Mouse (Mus musculus): ENCODE data around the gene Plrg1.

Gene Plrg1

DNA sequence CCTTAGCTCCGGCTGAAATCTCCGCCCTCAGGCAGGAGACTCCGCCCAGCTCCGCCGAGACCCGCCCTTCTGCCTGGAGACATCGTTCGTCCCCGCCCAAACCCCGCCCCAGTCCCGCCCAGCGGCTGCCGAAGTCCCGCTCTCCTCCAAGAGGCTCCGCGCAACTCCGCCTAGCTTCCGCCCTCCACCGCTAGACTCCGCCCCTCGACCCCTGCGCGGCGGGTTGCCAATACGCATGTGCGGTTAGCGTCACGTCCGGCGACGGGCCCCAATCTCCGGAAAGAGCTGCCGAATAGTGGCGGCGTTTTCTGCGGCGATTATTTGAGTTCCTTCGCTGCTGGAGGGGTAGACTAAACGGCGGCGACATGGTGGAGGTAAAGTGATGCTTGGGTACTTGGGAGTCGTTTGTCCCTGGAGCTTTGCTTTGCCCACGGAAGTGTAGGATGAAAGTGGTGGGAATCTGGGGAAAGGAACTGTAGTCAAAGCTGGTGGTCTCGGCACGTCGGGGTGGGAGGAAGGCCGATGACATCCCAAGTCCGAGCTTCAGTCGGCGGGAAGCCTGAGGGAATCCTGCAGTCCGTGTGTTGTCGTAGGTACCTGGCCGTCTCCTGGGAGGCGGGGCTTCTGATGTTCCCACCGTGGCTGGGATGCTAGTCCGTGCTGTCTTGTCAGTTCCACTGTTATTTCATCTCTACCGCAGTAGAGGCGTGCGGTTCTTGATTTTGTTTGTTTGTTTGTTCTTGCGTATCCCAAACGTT lies at the start of gene Plrg1:
Gene Plrg1, plus strand, starts transcription at position 242 of the 758 bp plus-strand sequence.
- peak; percentile 98 for DNase-seq (ENCODE audit: low spot score)

DNA sequence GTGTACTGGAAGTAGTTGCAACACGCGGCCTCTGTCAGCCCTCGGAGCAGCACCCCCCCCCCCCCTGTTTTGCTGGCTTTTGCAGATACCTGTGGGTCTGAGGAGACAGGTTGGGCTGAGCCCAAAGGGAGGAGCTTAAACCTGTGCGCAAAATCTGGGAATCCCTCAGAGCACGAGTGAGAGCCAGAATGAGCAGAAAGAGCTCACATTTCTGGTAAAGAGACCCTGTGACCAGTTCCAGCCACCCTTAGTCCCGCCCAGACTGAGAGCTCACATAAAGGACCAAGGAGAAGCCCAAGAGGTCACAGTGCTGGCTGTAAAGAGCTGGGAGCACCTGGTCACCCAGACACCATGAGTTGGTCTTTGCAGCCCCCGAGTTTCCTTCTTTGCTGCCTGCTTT lies 47.8 kb upstream of the Plrg1 start, which contains the start of gene Fgg:
Gene Fgg, plus strand, starts transcription at position 168 of the 400 bp plus-strand sequence.
- no peak for DNase-seq (ENCODE audit: low spot score)

DNA sequence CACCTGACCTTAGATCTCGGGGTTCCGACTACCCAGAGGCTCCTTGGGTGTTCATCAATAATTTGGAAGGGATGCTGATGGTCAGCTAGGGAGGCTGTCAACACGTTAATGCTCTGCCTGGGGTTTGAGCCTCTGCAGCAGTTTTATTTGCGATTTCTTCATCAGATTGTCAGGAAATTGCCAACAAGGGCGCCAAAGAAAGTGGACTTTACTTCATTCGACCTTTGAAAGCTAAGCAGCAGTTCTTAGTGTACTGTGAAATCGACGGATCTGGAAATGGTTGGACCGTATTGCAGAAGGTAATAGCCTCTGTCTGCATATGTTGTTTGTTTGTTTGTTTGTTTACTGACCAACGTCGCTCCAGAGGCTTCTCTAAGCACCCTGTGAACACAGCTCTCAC lies 45.0 kb upstream of the Plrg1 start:
- DNase-seq (ENCODE audit: low spot score) = no peak

DNA sequence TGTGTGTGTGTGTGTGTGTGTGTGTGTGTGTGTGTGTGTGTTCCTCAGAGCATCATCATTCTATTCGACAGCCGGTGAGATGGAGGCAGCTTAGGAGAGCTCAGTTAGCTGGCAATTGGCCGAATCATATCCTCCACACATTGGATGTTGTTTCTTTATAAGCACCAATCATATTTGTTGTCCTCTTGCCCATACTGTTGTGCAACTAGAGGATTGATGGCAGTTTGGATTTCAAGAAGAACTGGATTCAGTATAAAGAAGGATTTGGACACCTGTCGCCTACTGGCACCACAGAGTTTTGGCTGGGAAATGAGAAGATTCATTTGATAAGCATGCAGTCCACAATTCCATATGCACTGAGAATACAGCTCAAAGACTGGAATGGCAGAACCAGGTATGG lies 44.2 kb upstream of the Plrg1 start:
- no peak for DNase-seq (ENCODE audit: low spot score)

DNA sequence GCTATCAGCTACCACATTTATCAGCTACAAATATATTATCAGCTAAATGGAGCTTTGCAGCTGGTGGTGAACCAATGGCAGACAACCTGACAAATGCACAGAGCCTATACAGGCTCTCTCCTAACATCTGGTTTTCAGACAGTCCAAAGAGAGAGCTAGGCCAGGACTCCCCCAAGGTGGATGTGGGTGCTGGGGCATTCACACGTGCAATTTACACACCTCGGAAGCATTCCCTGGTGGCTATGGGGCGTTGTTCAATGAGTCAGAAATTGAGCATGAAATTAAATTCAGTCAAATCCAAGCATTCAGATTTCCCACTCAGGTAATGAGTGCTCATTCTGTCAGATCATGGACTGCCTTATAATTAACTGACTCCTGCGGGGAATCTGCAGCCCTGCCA lies 43.8 kb upstream of the Plrg1 start:
- DNase-seq (ENCODE audit: low spot score) = no peak

DNA sequence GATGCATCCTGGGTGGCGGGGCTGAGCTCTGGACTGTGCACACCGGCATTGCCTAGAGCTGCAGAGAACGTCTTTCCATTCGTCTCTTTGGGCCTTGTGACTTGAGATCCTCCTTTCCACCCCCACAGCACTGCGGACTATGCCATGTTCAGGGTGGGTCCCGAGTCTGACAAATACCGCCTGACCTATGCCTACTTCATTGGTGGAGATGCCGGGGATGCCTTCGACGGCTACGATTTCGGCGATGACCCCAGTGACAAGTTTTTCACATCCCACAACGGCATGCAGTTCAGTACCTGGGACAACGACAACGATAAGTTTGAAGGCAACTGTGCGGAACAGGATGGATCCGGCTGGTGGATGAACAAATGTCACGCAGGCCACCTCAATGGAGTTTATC lies 42.7 kb upstream of the Plrg1 start:
- DNase-seq (ENCODE audit: low spot score) = no peak

DNA sequence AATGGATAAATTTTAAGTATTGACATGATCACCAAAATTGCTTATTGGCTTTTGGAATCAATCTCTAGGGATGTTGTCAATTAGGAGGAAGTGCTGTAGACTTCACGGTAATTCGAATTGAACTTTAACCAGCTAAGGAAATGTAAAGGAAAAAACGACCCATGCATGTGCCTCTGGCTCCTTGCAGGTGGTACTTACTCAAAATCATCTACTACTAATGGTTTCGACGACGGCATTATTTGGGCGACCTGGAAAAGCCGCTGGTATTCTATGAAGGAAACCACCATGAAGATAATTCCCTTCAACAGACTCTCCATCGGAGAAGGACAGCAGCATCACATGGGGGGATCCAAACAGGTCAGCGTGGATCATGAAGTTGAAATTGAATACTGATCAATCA lies 41.4 kb upstream of the Plrg1 start:
- no peak for DNase-seq (ENCODE audit: low spot score)

DNA sequence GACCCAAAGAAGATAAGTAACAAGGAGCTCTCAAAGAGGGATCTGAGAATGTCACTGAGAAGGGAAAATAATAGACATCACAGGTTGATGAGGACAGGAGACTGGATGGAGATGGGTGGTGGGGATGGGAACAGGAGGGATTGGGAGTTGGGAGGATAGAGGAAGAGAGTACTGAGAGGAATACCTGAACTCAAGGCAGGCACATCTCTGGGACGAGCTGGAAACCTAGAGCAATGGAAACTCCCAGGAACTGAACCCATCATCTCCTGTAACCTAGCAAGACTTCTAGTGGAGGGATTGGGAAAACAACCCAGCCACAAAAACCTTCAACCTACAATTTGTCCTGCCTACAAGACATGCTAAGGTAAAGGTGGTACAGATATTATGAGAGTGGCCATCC lies 39.1 kb upstream of the Plrg1 start:
- DNase-seq (ENCODE audit: low spot score) = no peak

DNA sequence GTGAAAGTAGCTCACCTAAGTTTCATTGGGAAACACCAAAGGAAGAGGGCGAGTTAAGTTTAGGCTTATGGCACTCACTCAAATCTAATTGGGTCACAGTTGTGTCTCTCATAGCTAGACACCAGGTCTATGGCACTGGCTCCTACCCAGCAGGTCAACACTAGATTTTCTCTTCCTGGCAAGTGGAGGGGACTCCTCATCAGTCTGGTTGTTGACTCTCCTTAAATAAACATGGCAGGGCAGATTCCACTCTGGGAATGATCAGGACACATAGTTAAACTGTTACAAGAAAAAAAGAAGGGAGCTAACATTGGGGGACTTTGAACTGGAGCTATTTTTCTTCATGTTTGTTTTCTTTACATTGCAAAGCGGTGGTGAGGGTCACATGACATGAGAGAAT lies 34.9 kb upstream of the Plrg1 start:
- no peak for DNase-seq (ENCODE audit: low spot score)

DNA sequence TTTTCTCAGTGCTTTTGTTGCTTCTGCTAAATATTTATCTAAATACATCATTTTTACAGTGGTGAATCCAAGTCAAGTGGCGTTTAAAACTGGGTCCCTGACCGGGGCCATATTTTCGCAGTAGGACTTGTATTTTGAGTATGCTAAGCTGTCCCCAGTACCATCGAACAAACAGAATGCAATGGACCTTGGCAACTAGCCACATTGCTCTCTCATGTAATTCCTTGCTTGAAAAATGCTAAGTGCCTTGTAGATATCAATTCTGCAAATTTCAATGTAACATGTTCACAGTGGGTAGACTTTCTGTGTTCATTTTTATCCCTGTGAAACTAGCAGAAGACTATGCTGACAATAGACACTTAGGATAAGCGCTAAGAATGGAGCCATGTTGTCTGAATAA lies 34.1 kb upstream of the Plrg1 start:
- no peak for DNase-seq (ENCODE audit: low spot score)

DNA sequence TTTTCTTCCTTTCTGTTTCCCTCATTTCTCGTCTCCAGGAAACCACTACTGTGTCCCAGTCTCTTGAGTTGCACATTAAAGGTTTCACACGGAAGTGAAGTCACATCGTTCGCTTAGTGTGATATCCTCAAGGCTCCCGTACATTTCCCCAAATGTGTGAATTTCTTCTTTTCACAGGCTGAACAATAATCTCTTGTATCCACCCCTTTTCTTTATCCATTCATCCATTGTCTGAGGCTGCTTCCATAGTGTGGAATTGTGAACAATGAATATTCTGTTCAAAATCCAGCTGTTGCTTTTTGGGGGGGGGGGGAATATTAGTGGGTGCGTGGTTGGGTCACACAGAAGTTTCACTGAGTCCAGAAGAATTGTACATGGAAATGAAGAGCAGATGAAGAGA lies 30.3 kb upstream of the Plrg1 start:
- DNase-seq (ENCODE audit: low spot score) = no peak

DNA sequence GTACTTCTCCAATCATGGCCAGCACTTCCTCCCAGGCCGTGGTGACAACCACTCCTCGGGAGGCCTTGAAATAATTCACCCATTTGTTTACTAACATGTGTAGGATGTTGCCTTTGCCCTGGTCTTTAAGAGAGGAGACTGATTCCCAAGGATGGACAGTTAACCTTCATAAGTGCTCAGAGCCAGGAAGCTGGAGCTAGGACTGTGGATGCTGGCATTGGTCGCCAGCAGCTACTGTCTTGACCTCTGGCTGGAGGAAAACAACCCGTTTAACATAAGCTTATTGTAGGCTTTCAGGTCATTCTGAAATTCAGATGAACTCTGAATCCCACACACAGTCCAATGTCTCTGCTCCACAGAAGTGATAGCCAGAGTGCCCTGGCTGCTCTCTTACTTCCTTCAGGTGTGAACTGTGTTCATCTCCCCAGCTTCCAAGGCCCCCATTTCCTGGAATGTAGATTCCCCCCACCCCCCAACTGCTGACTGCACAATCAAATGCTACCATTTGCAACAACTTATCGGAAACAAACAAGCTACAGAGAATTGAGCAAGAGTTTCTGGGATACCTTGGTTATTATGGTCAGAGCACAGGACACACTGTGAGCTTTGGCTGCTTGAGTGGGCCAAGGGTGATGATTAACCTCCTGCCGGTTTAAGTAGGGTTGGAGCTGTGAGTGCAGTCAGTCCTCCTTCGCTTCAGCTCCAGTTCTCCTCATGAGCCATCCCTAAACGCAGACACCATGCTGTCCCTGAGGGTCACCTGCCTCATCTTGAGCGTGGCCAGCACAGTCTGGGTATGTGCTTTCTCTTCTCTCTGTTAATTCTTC lies 29.6 kb upstream of the Plrg1 start, which contains the start of gene Fga:
Gene Fga, plus strand, starts transcription at position 602 of the 827 bp plus-strand sequence.
- DNase-seq (ENCODE audit: low spot score) = no peak

DNA sequence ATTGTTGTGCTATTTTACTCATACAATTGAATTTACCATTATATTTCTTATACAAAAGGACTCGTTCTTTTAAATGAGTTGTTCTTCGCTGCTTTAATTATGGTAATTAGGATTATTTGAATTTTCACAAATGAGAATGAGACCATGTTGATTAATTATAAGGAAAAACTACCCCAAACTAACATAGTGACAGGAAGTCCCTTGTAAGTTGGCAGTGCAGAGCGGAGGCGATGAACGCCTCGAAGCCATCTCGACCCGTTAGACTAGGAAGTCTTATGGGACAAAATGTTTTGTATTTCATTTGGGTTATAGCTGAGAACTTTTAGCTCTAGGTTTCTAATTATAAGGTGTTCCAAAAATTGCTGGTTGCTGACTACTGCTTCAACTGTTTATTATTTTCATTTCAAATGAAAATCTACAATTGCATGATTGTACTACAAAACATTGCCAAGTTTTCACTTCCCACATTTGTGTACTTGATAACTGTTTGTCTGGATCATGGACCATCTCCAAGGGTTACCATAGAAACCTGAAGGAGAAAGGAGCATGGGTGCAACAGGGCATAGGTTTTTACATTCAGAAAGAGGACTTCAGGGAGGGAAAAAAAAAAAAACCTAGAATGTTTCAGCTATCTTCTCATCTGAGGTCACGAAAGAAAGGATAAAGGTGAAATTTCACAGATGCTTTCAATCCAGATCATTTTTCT lies 27.6 kb upstream of the Plrg1 start:
- no peak for DNase-seq (ENCODE audit: low spot score)

DNA sequence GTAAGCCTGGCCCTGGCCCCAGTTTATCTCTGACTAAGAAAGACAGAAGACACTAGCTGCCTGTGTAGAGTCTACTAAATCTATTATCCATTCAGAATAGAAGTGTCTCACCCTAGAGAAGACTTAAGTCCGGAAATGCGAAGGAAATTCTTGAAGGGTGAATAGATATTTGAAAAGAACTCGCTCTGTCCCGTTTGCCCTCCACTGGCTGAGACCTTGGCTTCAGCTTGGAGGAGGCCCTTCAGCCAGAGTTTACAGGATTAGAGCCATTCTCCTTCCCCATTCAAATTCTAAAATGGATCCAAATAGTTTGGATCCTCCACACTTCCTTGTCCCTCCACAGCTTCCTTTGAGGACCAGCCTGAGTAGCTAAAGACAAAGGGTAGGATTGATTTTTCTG lies 25.0 kb upstream of the Plrg1 start:
- DNase-seq (ENCODE audit: low spot score) = no peak

DNA sequence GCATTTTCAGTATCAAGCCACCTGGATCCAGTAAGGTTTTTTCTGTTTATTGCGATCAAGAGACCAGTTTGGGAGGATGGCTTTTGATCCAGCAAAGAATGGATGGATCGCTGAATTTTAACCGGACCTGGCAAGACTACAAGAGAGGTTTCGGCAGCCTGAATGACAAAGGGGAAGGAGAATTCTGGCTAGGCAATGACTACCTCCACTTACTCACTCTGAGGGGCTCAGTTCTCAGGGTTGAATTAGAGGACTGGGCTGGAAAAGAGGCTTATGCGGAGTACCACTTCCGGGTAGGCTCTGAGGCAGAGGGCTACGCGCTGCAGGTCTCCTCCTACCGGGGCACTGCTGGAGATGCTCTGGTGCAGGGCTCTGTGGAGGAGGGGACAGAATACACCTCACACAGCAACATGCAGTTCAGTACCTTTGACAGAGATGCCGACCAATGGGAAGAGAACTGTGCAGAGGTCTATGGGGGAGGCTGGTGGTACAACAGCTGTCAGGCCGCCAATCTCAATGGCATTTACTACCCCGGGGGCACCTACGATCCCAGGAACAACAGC lies 22.5 kb upstream of the Plrg1 start:
- DNase-seq (ENCODE audit: low spot score) = no peak

DNA sequence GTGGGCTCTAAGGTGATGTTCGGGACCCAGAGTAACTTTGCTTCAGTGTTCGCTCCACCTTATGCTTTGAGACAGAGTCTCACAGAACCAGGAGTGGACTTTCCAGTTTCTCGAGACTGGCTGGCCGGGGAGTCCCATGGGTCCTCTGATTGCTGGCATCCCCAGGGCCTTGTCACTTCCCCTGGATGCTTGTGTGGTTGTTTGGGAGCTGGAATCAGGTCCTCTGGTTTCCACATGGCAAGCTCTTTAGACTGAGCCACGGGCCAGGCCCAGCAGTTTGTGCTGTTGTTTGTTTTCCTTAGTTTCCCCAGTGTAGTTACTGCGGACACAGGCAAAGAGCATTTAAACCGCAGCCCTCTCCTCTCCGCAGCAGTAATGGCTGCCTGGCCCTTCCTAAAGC lies 21.5 kb upstream of the Plrg1 start:
- DNase-seq (ENCODE audit: low spot score) = no peak

DNA sequence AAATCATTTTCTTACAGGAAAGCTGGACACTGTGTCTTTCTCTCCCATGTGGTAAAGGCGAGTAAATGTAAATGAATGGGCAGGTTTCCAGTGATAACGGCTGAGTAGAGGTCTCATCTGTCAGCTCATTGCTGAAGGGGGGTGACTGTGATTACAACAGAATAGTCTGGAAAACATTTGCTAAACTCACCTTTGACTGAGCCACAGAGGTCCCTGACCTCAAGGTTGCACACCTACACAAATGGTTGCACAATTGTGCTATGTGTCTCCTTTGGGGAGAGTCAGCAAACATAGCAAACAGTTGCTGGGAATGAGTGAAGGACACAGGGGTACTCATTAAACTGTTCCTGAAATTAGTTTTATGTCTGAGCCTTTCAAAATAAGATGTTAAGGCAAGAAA lies 16.5 kb upstream of the Plrg1 start:
- no peak for DNase-seq (ENCODE audit: low spot score)

DNA sequence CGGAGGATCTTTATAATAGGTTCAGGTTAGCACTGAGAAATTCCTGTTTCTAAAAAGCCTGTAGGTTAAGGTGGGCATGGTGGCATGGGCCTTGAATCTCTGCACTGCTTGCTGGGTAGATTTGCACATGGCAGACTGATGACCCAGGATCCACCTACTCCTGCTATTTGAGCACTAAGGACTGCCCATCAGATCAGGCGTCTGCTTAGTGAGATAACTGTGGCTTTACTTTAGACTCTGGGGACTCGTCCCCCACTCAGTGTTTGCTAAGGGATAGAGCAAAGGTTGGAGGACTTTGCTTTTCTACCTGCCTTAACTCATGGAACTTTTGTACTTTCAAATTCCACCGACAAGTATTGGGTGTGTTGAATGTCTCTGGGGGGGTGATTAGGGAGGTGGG lies 15.7 kb upstream of the Plrg1 start:
- no peak for DNase-seq (ENCODE audit: low spot score)

DNA sequence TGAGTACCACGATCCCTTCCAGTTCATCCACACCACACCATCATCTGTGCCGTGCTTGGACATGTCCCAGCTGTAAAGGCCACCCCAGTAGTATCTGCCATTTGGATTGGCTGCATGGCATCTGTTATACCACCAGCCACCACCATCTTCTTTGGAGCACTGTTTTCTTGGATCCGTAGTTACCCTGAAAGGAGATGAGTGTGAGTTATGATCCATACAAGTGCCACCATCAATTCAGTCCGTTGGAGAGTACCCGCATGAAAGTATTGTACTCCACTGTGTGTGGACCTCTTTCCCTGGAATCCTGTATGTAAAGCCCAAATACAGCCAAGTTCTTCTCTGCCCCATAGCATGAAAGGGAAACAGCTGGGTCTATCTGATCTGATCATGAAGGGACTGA lies 12.9 kb upstream of the Plrg1 start:
- DNase-seq (ENCODE audit: low spot score) = no peak

DNA sequence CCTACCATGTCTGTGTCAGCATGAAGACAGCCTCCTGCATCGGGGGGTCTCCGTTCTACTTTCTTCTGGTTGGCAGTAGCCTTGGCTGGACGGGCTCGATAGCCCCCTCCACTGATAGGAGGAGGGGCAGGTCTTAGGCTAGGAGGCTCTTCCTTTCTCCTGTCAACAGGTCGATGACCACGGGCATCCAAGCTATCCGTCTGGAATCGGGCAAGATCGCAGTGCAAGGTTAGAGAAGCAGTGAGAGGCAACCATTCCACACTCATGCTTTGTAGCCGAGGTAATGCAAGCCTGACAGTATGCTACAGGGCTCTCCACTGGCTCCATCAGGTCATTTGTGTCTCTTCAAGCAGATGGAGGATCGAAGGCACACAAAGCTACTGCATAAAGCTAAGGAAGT lies 8.7 kb upstream of the Plrg1 start:
- DNase-seq (ENCODE audit: low spot score) = no peak

DNA sequence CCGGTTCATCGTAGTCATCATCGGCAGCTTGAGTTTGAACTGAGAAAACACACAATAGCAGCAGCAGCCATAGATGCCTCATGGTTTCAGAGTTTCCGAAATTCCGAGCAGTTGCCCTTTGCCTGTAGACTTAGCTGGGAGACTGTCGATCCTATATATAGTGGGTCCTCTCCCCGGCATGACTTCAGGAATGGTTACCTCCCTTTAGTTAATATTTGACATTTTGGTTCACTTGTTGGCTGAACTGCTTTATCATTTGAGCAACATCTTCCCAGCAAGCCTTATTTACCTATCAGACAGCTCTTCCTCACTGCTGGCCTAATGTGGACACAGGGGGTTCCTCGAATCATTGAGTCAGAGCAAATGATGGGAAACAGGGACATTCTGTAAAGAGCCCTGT lies 5.6 kb upstream of the Plrg1 start, which contains the start of gene Fgb:
Gene Fgb, minus strand, starts transcription at position 184 of the 400 bp plus-strand sequence.
- DNase-seq (ENCODE audit: low spot score) = no peak

DNA sequence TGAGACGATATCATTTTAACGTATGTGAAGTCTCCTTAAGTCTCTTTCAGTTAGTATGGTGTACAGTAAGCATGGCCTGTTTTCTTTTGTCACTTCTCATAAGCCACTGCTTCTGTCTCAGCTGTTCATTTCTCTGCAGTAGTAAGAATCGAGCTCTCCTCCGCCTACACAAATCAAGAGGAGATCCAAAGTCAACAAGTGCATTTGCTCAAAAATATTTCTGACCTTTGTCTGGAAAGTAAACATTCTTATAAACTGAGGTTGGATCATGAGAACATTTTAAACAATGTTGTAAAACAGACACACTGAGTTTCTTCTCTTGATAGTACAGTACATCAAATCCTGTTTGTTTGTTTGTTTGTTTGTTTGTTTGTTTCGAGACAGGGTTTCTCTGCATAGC lies 4.7 kb upstream of the Plrg1 start:
- no peak for DNase-seq (ENCODE audit: low spot score)

Measured in testis, postnatal 14 days (tissue).